Mouse (Mus musculus): ENCODE measurements around the gene Gm37240. TPM values are rescaled to one million over a fixed set of nuclear protein-coding genes. Genes with fewer than 3 reads are reported as not detected.

Gene Gm37240
- polyA plus RNA-seq, 1 experiment from 2014 or later, result 0.48 TPM

DNA sequence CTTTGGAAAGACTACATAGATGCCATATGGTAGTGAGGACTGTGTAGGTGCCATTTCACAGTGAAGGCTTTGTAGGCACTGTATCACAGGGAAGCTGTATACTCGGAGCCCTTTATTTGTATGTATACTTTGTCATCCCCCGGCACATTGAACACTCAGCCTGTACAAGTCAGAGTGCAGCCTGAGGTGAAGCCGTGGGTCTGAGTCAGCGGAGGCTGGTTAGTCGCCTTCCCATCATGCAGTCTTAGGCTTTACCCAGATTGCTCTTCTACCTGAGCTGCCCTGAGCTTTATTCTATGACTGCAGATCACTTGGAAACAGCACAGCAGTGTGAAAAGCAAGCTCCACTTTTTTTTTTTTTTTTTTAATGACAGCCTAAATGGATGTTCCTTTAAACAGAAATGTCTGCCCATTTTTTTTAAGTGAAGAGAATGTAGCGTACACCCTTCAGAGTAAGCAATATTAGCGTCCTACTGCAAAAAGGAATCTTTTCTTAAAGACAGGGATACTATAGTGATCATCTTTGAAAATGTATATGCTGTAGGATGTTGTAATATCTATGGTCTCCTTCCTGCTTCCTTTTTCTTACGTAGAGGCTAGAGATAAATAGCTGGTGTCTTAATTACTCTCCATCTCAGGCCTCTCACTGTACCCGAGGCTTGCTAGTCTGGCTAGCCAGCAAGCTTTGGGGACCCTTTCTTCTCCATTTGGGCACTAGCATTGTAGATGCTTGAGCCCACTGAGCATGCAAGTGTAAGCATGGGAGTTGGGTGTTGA is 969.2 kb downstream of the Gm37240 start:
- Histone ChIP-seq H3K4me2 (no peak overlapping the region), H3K4me1 (no peaks in the 10 kb centered on the region), H3K27ac (no peak overlapping the region), H3K4me3 (no peak overlapping the region), H3K36me3 (ENCODE audit: poor library complexity, severe bottlenecking) (no peaks in the 10 kb centered on the region), H3K9me3 (replicated peaks) (no peaks in the 10 kb centered on the region), H3K27me3 (no peaks in the 10 kb centered on the region), H3K9ac (no peak overlapping the region)
- WGBS, result 84% methylated on average over 9 of the region's 9 CpGs
- no peak for ATAC-seq

GRCm38 (mm10) chr3:84914284-84914683 is 973.0 kb downstream of the Gm37240 start:
- WGBS, result 57% methylated on average over 1 of the region's 1 CpGs

GRCm38 (mm10) chr3:84906528-84906927 is 980.8 kb downstream of the Gm37240 start:
- peaks cover 8% of the 10 kb centered on the region; the same call in 1 of the 2 replicates for H3K4me1 ChIP-seq

More at GRCm38 (mm10) chr3:84914284-84914683, 973.0 kb downstream of the Gm37240 start:
- Histone ChIP-seq H3K27me3 (no peaks in the 10 kb centered on the region), H3K4me1 (peaks cover 4% of the 10 kb centered on the region; the same call in 1 of the 2 replicates), H3K27ac (no peak overlapping the region), H3K4me2 (no peak overlapping the region), H3K4me3 (no peak overlapping the region), H3K36me3 (ENCODE audit: poor library complexity, severe bottlenecking) (no peaks in the 10 kb centered on the region), H3K9me3 (replicated peaks) (no peaks in the 10 kb centered on the region), H3K9ac (no peak overlapping the region)
- ATAC-seq, result no peak

DNA sequence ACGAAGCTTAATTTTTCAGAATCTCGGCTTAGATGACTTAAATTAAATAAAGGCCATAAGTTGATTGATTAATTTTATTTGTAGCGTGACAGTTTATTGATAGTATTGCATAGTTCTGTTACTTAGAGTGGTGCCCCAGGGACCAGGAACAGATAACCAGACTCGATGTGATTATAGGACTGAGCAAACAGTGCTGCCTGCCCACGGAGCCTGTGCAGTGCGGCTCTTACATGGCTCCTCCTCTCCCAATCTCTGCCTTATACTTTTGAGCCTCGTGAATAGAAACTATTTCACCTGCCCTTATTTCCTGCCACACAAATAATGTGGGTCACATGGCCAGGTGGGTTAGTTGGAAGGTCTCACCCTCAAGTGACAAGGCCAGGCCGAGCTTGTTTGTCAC is 989.4 kb downstream of the Gm37240 start:
- H3K4me2 ChIP-seq, result no peak overlapping the region
- 92% methylated on average over 8 of the region's 8 CpGs for WGBS

More at GRCm38 (mm10) chr3:84906528-84906927, 980.8 kb downstream of the Gm37240 start:
- no peak overlapping the region for H3K27ac ChIP-seq
- no peak overlapping the region for H3K9ac ChIP-seq
- H3K4me3 ChIP-seq, result no peak overlapping the region
- no peaks in the 10 kb centered on the region for H3K9me3 ChIP-seq (replicated peaks)
- H3K27me3 ChIP-seq, result no peaks in the 10 kb centered on the region
- H3K4me2 ChIP-seq, result no peak overlapping the region
- no peak for ATAC-seq
- H3K36me3 ChIP-seq (ENCODE audit: poor library complexity, severe bottlenecking), result no peaks in the 10 kb centered on the region
- 41% methylated on average over 1 of the region's 1 CpGs for WGBS

DNA sequence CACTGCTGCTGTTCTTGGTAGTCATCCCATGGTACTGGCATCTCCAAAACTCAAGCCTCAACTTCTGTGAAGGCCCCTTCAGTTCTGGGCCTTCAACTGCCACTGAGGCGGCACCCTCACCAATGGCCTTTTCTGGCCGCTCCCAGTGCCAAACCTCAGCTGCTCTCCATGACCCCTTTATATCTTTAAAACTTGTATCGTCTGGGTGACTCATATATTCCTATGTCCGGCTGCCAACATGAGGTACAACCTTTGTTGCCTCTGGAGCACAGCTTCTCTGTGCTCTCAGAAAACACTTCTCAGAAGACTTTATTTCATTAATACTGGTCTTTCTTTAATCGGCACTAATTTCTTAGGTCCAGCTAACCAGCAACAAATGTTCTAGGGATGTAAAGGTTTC is 996.3 kb downstream of the Gm37240 start:
- ATAC-seq, result no peak
- Histone ChIP-seq H3K36me3 (ENCODE audit: poor library complexity, severe bottlenecking) (no peaks in the 10 kb centered on the region), H3K9me3 (replicated peaks) (no peaks in the 10 kb centered on the region), H3K27me3 (no peaks in the 10 kb centered on the region), H3K9ac (no peak overlapping the region), H3K4me3 (no peak overlapping the region), H3K27ac (no peak overlapping the region), H3K4me1 (no peaks in the 10 kb centered on the region), H3K4me2 (no peak overlapping the region)
- WGBS, result 98% methylated on average over 5 of the region's 5 CpGs

More for the DNA sequence above, 989.4 kb downstream of the Gm37240 start:
- no peak for ATAC-seq
- no peak overlapping the region for H3K9ac ChIP-seq
- H3K4me1 ChIP-seq, result no peaks in the 10 kb centered on the region
- H3K36me3 ChIP-seq (ENCODE audit: poor library complexity, severe bottlenecking), result no peaks in the 10 kb centered on the region
- H3K4me3 ChIP-seq, result no peak overlapping the region
- H3K27ac ChIP-seq, result no peak overlapping the region
- no peaks in the 10 kb centered on the region for H3K27me3 ChIP-seq
- no peaks in the 10 kb centered on the region for H3K9me3 ChIP-seq (replicated peaks)

- no peaks in the 10 kb centered on the region for H3K9me3 ChIP-seq (replicated peaks)
- H3K4me2 ChIP-seq, result no peak overlapping the region
- ATAC-seq, result 0 out of 2 replicates have a peak, but pooled peaks have one; percentile 33
- H3K27ac ChIP-seq, result no peak overlapping the region
- no peak overlapping the region for H3K9ac ChIP-seq
- no peaks in the 10 kb centered on the region for H3K27me3 ChIP-seq
- no peaks in the 10 kb centered on the region for H3K36me3 ChIP-seq (ENCODE audit: poor library complexity, severe bottlenecking)
- 74% methylated on average over 1 of the region's 1 CpGs for WGBS
- no peaks in the 10 kb centered on the region for H3K4me1 ChIP-seq
- H3K4me3 ChIP-seq, result no peak overlapping the region
Observed at GRCm38 (mm10) chr3:84889648-84890047, 997.7 kb downstream of the Gm37240 start.

DNA sequence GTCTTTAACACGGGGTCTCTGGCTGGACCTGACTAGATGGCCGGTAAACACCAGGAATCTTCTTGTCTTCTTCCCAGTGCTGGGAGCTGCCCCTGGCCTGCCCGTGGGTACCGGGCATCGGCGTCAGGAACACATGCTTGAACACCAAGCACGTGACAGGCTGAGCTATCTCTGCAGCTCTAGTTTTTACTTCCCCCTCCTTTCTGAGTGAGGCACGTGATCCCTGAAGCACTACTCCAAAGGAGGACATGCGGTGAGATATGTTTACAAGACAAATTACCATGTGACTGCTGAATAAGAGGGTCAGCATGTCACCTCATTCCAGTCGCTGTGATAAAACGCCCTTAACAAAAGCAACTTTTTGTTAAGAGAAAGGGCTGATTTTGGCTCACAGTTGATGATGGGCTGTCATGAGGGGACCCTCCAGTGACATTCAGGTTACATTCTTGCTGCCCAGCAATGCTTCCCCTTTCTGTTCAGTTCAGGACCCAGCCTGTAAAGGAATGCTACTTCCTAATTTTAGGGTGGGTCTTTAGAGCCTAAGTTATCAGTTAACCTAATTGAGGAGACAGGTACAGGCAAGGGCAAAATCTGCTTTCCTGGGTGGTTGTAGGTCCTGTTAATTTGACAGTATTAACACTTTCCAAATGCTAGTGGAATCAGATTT is 1003.4 kb downstream of the Gm37240 start:
- Histone ChIP-seq H3K9me3 (replicated peaks) (no peaks in the 10 kb centered on the region), H3K4me1 (no peaks in the 10 kb centered on the region), H3K9ac (no peak overlapping the region), H3K4me3 (no peak overlapping the region), H3K27ac (no peak overlapping the region), H3K36me3 (ENCODE audit: poor library complexity, severe bottlenecking) (no peaks in the 10 kb centered on the region), H3K27me3 (no peaks in the 10 kb centered on the region), H3K4me2 (no peak overlapping the region)
- no peak for ATAC-seq
- WGBS, result 61% methylated on average over 11 of the region's 11 CpGs

DNA sequence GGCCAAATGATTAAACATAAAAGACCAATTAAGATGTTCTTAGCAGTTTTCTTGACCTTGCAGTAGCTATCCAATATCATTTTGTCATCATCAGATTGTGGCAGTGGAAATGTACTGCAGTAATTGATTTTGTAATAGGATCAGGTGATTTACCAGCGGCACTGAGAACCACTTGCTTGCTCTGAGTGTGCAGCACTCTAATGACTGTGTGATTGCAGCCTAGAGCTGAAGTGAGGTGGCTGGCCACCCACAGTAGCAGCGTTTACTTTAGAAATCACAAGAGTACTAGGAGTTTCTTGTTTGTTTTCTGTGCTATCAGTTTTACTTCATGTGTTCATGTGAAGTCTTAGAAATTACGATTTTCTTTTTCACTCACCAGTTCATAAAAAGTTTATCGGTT is 1011.1 kb downstream of the Gm37240 start:
- no peak overlapping the region for H3K4me3 ChIP-seq
- H3K27ac ChIP-seq, result no peak overlapping the region
- no peak overlapping the region for H3K9ac ChIP-seq
- WGBS, result 76% methylated on average over 4 of the region's 4 CpGs
- H3K4me1 ChIP-seq, result no peaks in the 10 kb centered on the region
- no peaks in the 10 kb centered on the region for H3K9me3 ChIP-seq (replicated peaks)
- peaks cover 3% of the 10 kb centered on the region; the same call in 1 of the 2 replicates for H3K36me3 ChIP-seq (ENCODE audit: poor library complexity, severe bottlenecking)
- no peak overlapping the region for H3K4me2 ChIP-seq
- H3K27me3 ChIP-seq, result no peaks in the 10 kb centered on the region
- ATAC-seq, result no peak

GRCm38 (mm10) chr3:84875306-84875705 is 1012.0 kb downstream of the Gm37240 start:
- Histone ChIP-seq H3K9ac (no peak overlapping the region), H3K9me3 (replicated peaks) (no peaks in the 10 kb centered on the region), H3K4me3 (no peak overlapping the region), H3K4me2 (no peak overlapping the region), H3K4me1 (no peaks in the 10 kb centered on the region), H3K27ac (no peak overlapping the region), H3K27me3 (no peaks in the 10 kb centered on the region), H3K36me3 (ENCODE audit: poor library complexity, severe bottlenecking) (peaks cover 3% of the 10 kb centered on the region; the same call in 1 of the 2 replicates)
- 83% methylated on average over 9 of the region's 9 CpGs for WGBS
- no peak for ATAC-seq

DNA sequence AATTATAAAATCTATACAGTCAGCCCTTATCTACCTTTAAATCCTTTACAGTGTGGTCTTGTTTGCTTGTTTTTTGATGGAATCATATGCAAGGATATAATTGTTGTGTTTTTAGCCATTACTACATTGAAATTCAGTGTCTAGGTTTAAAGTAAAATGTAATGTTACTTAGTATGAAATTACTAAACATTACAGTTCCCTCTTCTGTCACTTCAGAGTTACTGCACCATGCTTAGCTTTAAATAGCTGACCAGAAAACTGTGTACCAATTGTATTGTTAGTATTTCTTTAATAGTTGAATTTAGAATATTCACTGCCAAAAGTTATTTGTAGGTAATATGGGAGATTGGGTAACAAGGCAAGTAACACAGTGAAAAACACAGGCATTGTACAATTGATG is 1017.2 kb downstream of the Gm37240 start:
- H3K4me2 ChIP-seq, result no peak overlapping the region
- no peak overlapping the region for H3K4me3 ChIP-seq
- H3K9me3 ChIP-seq (replicated peaks), result no peaks in the 10 kb centered on the region
- H3K27me3 ChIP-seq, result no peaks in the 10 kb centered on the region
- no peak overlapping the region for H3K9ac ChIP-seq
- ATAC-seq, result no peak
- peaks cover 3% of the 10 kb centered on the region; the same call in 1 of the 2 replicates for H3K36me3 ChIP-seq (ENCODE audit: poor library complexity, severe bottlenecking)
- H3K4me1 ChIP-seq, result peaks cover 12% of the 10 kb centered on the region
- H3K27ac ChIP-seq, result no peak overlapping the region

DNA sequence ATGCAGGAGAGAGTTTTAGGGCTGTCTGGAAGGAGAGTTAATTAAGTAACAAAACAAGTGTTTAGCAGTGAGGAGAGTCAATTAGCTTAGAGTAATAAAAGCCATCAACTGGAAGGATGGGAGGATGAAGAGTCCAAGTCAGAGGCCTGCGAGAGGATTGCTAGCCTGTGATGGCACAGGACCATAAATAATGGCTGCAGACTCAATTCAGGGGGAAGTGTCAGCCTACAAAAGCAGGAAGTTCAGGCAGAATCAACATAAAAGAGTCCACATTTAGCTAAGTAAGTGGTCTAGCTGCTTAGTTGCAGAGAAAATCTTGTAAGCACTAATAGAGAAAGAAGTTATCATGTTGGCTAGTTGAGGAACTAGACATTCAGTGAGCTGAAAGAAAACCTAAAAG is 1019.3 kb downstream of the Gm37240 start:
- H3K27ac ChIP-seq, result no peak overlapping the region
- H3K4me2 ChIP-seq, result no peak overlapping the region
- no peaks in the 10 kb centered on the region for H3K27me3 ChIP-seq
- H3K4me3 ChIP-seq, result no peak overlapping the region
- WGBS, result 17% methylated on average over 1 of the region's 1 CpGs
- peaks cover 3% of the 10 kb centered on the region; the same call in 1 of the 2 replicates for H3K36me3 ChIP-seq (ENCODE audit: poor library complexity, severe bottlenecking)
- no peaks in the 10 kb centered on the region for H3K9me3 ChIP-seq (replicated peaks)
- peaks cover 12% of the 10 kb centered on the region for H3K4me1 ChIP-seq
- no peak overlapping the region for H3K9ac ChIP-seq
- ATAC-seq, result no peak

DNA sequence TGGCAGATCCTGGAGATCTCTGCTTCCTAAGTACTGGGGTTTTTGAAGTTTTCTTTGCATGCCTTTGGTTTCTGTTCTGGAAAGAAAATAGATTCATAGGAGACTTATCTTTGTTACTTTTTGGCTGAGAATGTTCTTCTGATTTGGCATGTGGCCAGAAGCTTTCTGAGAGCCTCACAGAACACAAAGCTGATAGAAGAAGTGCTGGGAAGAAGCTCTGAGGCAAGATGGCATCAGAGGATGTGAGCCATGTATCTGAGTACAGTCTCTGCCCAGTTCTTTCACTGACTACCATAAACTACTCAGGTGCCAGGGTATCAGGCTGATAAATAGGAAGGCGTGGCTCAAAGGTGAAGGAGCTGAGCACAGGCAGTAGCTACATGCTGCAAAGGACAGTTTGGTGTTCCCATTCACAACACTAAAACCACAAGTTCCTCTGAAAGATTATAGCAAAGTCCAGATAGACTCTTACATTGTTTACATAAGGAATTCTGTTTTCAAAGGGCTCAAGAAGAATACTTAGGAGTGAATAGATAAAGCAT is 1019.8 kb downstream of the Gm37240 start:
- H3K4me1 ChIP-seq, result peaks cover 12% of the 10 kb centered on the region
- H3K27ac ChIP-seq, result no peak overlapping the region
- WGBS, result 78% methylated on average over 1 of the region's 1 CpGs
- H3K9ac ChIP-seq, result no peak overlapping the region
- no peak for ATAC-seq
- no peaks in the 10 kb centered on the region for H3K27me3 ChIP-seq
- peaks cover 3% of the 10 kb centered on the region; the same call in 1 of the 2 replicates for H3K36me3 ChIP-seq (ENCODE audit: poor library complexity, severe bottlenecking)
- no peaks in the 10 kb centered on the region for H3K9me3 ChIP-seq (replicated peaks)
- H3K4me2 ChIP-seq, result no peak overlapping the region
- no peak overlapping the region for H3K4me3 ChIP-seq
